Mouse (Mus musculus) E14TG2a.4 (cell line): Measurements from ENCODE around the gene Mtss1l.

Experiments used
- CTCF ChIP-seq: conservative IDR thresholded peaks from 2 replicates; pipeline ENCODE4 v1.5.1; 2014; ENCODE audit warnings: low read length
- POU5F1 ChIP-seq: IDR thresholded peaks from 2 replicates; pipeline ENCODE4 v1.6.1; 2014; ENCODE audit warnings: low read length, borderline replicate concordance

- TF ChIP-seq CTCF (no peak), POU5F1 (no peak)
These were observed 26.4 kb upstream of the Mtss1l start for GRCm38 (mm10) chr8:110694826-110695225.
